Mouse (Mus musculus) ES-E14 (cell line): ENCODE results near the gene Phxr2. TPM values are rescaled to one million over a fixed set of nuclear protein-coding genes. Genes with fewer than 3 reads are reported as not detected.

Source experiments
- DNase-seq: peaks from one replicate; pipeline ENCODE4 v3.0.0-alpha.2; 2013; ENCODE audit warnings: low read depth, low spot score
- H3K27ac ChIP-seq: 2 replicates; pipeline ENCODE4 v1.5.1; 2012; ENCODE audit warnings: low read depth, mild to moderate bottlenecking, low read length, moderate library complexity, mixed read lengths; ENCODE audit not compliant: poor library complexity, insufficient read depth, severe bottlenecking
- H3K36me3 ChIP-seq: 2 replicates; pipeline ENCODE4 v1.6.1; 2012; ENCODE audit warnings: mild to moderate bottlenecking, low read length, moderate library complexity, mixed read lengths; ENCODE audit not compliant: control insufficient read depth, poor library complexity, insufficient read depth, severe bottlenecking
- H3K4me1 ChIP-seq, 2 experiments: fragments of 150-350 bp in 1 of 2; sonication (generic) in 1 of 2; 2 replicates each; pipeline ENCODE4 v1.6.1; 2012; ENCODE audit warnings: low read length in 2 of 2, mild to moderate bottlenecking in 1 of 2, mixed read lengths in 1 of 2; ENCODE audit not compliant: control insufficient read depth in 2 of 2, insufficient read depth in 2 of 2, poor library complexity in 1 of 2
- H3K4me3 ChIP-seq, 2 experiments: fragments of 150-350 bp in 1 of 2; sonication (generic) in 1 of 2; 2 replicates each; pipeline ENCODE4 v1.5.1; 2012; ENCODE audit warnings: low read length in 2 of 2, low read depth in 1 of 2, mild to moderate bottlenecking in 1 of 2, mixed read lengths in 1 of 2; ENCODE audit not compliant: insufficient read depth in 1 of 2, poor library complexity in 1 of 2, severe bottlenecking in 1 of 2
- H3K9ac ChIP-seq: 2 replicates; pipeline ENCODE4 v1.6.1; 2012; ENCODE audit warnings: low read depth, mild to moderate bottlenecking, low read length, mixed read lengths; ENCODE audit not compliant: poor library complexity, insufficient read depth, severe bottlenecking
- H3K9me3 ChIP-seq: fragments of 150-350 bp; sonication (generic); 2 replicates; pipeline ENCODE4 v1.6.1; 2012; ENCODE audit warnings: low read depth, mild to moderate bottlenecking, low read length; ENCODE audit not compliant: control insufficient read depth, insufficient read depth
- CHD2 ChIP-seq: IDR thresholded peaks from 2 replicates; pipeline ENCODE4 v1.6.1; 2014; ENCODE audit warnings: mild to moderate bottlenecking, low read depth, low read length, inconsistent platforms
- HCFC1 ChIP-seq: IDR thresholded peaks from 2 replicates; pipeline ENCODE4 v1.6.1; 2012; ENCODE audit warnings: low read length, inconsistent platforms, borderline replicate concordance; ENCODE audit not compliant: insufficient read depth
- MAFK ChIP-seq: IDR thresholded peaks from 2 replicates; pipeline ENCODE4 v1.6.1; 2014; ENCODE audit warnings: mild to moderate bottlenecking, low read depth, low read length, inconsistent platforms; ENCODE audit not compliant: insufficient read depth
- ZC3H11A ChIP-seq: IDR thresholded peaks from 2 replicates; pipeline ENCODE4 v1.6.1; 2012; ENCODE audit warnings: low read depth, mild to moderate bottlenecking, inconsistent platforms, low read length, borderline replicate concordance
- ZNF384 ChIP-seq: IDR thresholded peaks from 2 replicates; pipeline ENCODE4 v1.6.1; 2012; ENCODE audit warnings: low read depth, low read length, inconsistent platforms
- in situ Hi-C, 2 experiments: fragments of 600-800 bp; cut with MboI; formaldehyde crosslinking; loops; one replicate each; pipeline ENCODE4 v1.15.1; 2025; ENCODE audit warnings: low sequenced_read_pairs in 2 of 2, inconsistent platforms in 1 of 2; ENCODE audit not compliant: unreplicated experiment in 2 of 2
- total RNA-seq: library from RNA; depleted of rRNA; stranded (reverse); fragments of 300-350 nt; gene quantifications from 2 replicates; pipeline ENCODE4 v1.2.3, GENCODE M21; 2012

Phxr2 gene
- total RNA-seq, 1 experiment, result not detected

- Histone ChIP-seq H3K27ac (no peak overlapping the region), H3K36me3 (no peaks in the 10 kb centered on the region; the same call in 1 of the 2 replicates), H3K4me1 (no peaks in the 10 kb centered on the region), H3K9ac (no peak overlapping the region), H3K4me3 (no peak overlapping the region), H3K9me3 (no peaks in the 10 kb centered on the region)
- no peak for TF ChIP-seq ZNF384
- TF ChIP-seq CHD2, result no peak
- no peak for TF ChIP-seq ZC3H11A
- TF ChIP-seq MAFK, result no peak
- no peak for TF ChIP-seq HCFC1
- DNase-seq, result no peak
- in situ Hi-C loops, result no loop called here
These were observed 19.5 kb upstream of the Phxr2 start for GRCm38 (mm10) chr10:99145611-99146010.

DNA sequence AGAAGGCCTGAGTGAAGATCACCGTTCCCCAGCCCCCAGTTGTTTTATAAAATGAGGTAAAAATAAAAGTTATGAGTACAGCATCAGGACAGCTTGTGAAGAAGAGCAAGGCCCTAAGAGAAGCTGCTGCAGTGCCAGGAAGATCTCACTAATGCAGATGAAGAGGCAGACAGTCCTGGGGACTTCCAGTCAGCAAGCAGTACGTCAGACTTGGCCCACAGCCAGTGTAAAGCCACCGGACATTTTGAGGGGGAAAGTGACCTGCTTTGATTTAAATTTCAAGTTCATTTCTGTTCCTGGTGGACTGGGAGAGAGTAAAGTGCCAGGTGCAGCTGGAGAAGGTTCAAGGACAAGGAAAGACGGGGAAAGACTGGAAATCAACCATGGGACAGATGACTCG, 10.2 kb upstream of the Phxr2 start:
- H3K27ac ChIP-seq, result no peak overlapping the region
- in situ Hi-C loops, result no loop called here
- H3K4me3 ChIP-seq, result no peak overlapping the region
- peaks cover 3% of the 10 kb centered on the region; the same call in 1 of the 2 replicates for H3K36me3 ChIP-seq
- DNase-seq, result no peak
- H3K9ac ChIP-seq, result no peak overlapping the region
- no peaks in the 10 kb centered on the region for H3K4me1 ChIP-seq
- H3K9me3 ChIP-seq, result no peaks in the 10 kb centered on the region
- TF ChIP-seq HCFC1 (no peak), CHD2 (no peak), ZNF384 (no peak), MAFK (no peak), ZC3H11A (no peak)

DNA sequence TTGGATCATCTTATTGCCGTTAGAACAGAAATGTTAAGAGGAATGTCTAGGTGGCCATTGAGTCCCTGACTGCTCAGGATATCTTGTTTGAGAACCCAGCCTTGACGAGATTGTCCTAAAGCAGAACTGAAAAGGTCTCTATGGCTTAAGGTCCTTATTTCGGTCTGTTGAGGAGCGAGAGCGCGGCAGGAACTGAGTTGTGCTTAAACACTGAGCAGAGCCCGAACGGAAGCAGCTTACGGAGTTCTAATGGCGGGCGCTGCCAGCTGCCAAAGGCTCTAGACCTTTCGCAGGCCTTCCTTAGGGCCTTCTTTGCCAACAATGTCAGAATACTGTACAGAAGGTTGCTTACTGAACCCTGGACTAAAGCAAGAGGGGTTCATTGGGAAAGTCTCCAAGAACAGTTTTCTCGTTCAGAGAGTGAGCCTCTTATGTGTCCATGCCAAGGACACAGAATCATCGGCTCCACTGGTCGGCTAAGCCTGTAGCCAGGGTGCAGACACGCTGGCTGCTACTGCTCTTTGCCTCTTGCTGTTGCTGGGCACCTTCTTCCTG, 7.3 kb upstream of the Phxr2 start:
- Histone ChIP-seq H3K27ac (no peak overlapping the region), H3K9ac (no peak overlapping the region), H3K36me3 (peaks cover 6% of the 10 kb centered on the region; the same call in 1 of the 2 replicates), H3K9me3 (no peaks in the 10 kb centered on the region), H3K4me3 (no peak overlapping the region), H3K4me1 (no peaks in the 10 kb centered on the region)
- in situ Hi-C loops, result no loop called here
- no peak for DNase-seq
- TF ChIP-seq HCFC1 (no peak), CHD2 (no peak), MAFK (no peak), ZC3H11A (no peak), ZNF384 (no peak)

- DNase-seq, result no peak
- TF ChIP-seq HCFC1, result no peak
- no peak for TF ChIP-seq ZNF384
- TF ChIP-seq CHD2, result no peak
- no peak for TF ChIP-seq ZC3H11A
- TF ChIP-seq MAFK, result no peak
- peaks cover 0 to 1% of the 10 kb centered on the region in 2 experiments; a peak in 1 of 4 replicates for H3K4me1 ChIP-seq
- H3K4me3 ChIP-seq, result no peak overlapping the region
- in situ Hi-C loops, result no loop called here
- H3K36me3 ChIP-seq, result peaks cover 6% of the 10 kb centered on the region; the same call in 1 of the 2 replicates
- no peaks in the 10 kb centered on the region for H3K9me3 ChIP-seq
- no peak overlapping the region for H3K27ac ChIP-seq
- no peak overlapping the region for H3K9ac ChIP-seq
These were observed 6.6 kb upstream of the Phxr2 start for GRCm38 (mm10) chr10:99132595-99133272.
